Mouse (Mus musculus): ENCODE measurements around the gene Cd70. TPM values are rescaled to one million over a fixed set of nuclear protein-coding genes. Genes with fewer than 3 reads are reported as not detected.

Gene Cd70
- polyA plus RNA-seq, 1 experiment from 2014 or later, result not detected

- Histone ChIP-seq H3K9ac (ENCODE audit: low read depth, low read length) (no peak overlapping the region), H3K27ac (ENCODE audit: low read depth, low read length) (no peak overlapping the region), H3K4me1 (replicated peaks; ENCODE audit: control insufficient read depth, insufficient read depth, low read length) (no peaks in the 10 kb centered on the region), H3K4me2 (replicated peaks; ENCODE audit: low read depth) (no peak overlapping the region), H3K9me3 (ENCODE audit: control insufficient read depth) (no peaks in the 10 kb centered on the region), H3K36me3 (ENCODE audit: control insufficient read depth, insufficient read depth) (no peaks in the 10 kb centered on the region), H3K27me3 (replicated peaks; ENCODE audit: control insufficient read depth, insufficient read depth, low read length) (no peaks in the 10 kb centered on the region), H3K4me3 (ENCODE audit: low read depth, low read length) (no peak overlapping the region)
- no peak for TF ChIP-seq CTCF (IDR thresholded peaks at IDR 0.05; ENCODE audit: low read depth)
- WGBS, result 61% methylated on average over 3 of the region's 3 CpGs
- ATAC-seq, result no peak
Observed at GRCm38 (mm10) chr17:57125853-57126622, 23.5 kb downstream of the Cd70 start.

GRCm38 (mm10) chr17:57124792-57125191, 24.8 kb downstream of the Cd70 start:
- H3K9ac ChIP-seq (ENCODE audit: low read depth, low read length), result no peak overlapping the region
- TF ChIP-seq CTCF (IDR thresholded peaks at IDR 0.05; ENCODE audit: low read depth), result no peak
- H3K27me3 ChIP-seq (replicated peaks; ENCODE audit: control insufficient read depth, insufficient read depth, low read length), result no peaks in the 10 kb centered on the region
- H3K4me2 ChIP-seq (replicated peaks; ENCODE audit: low read depth), result no peak overlapping the region
- H3K36me3 ChIP-seq (ENCODE audit: control insufficient read depth, insufficient read depth), result no peaks in the 10 kb centered on the region
- no peak for ATAC-seq
- no peaks in the 10 kb centered on the region for H3K9me3 ChIP-seq (ENCODE audit: control insufficient read depth)
- H3K4me1 ChIP-seq (replicated peaks; ENCODE audit: control insufficient read depth, insufficient read depth, low read length), result no peaks in the 10 kb centered on the region
- H3K4me3 ChIP-seq (ENCODE audit: low read depth, low read length), result no peak overlapping the region
- 87% methylated on average over 4 of the region's 4 CpGs for WGBS
- no peak overlapping the region for H3K27ac ChIP-seq (ENCODE audit: low read depth, low read length)

GRCm38 (mm10) chr17:57123192-57124118, 26.1 kb downstream of the Cd70 start:
- Histone ChIP-seq H3K9me3 (ENCODE audit: control insufficient read depth) (no peaks in the 10 kb centered on the region), H3K4me3 (ENCODE audit: low read depth, low read length) (no peak overlapping the region), H3K4me2 (replicated peaks; ENCODE audit: low read depth) (no peak overlapping the region), H3K9ac (ENCODE audit: low read depth, low read length) (no peak overlapping the region), H3K36me3 (ENCODE audit: control insufficient read depth, insufficient read depth) (no peaks in the 10 kb centered on the region), H3K4me1 (replicated peaks; ENCODE audit: control insufficient read depth, insufficient read depth, low read length) (no peaks in the 10 kb centered on the region), H3K27me3 (replicated peaks; ENCODE audit: control insufficient read depth, insufficient read depth, low read length) (no peaks in the 10 kb centered on the region), H3K27ac (ENCODE audit: low read depth, low read length) (no peak overlapping the region)
- no peak for TF ChIP-seq CTCF (IDR thresholded peaks at IDR 0.05; ENCODE audit: low read depth)
- ATAC-seq, result no peak
- WGBS, result 88% methylated on average over 11 of the region's 11 CpGs

- H3K4me3 ChIP-seq (ENCODE audit: low read depth, low read length), result no peak overlapping the region
- H3K36me3 ChIP-seq (ENCODE audit: control insufficient read depth, insufficient read depth), result no peaks in the 10 kb centered on the region
- H3K27ac ChIP-seq (ENCODE audit: low read depth, low read length), result no peak overlapping the region
- H3K9me3 ChIP-seq (ENCODE audit: control insufficient read depth), result no peaks in the 10 kb centered on the region
- H3K4me1 ChIP-seq (replicated peaks; ENCODE audit: control insufficient read depth, insufficient read depth, low read length), result no peaks in the 10 kb centered on the region
- no peak overlapping the region for H3K4me2 ChIP-seq (replicated peaks; ENCODE audit: low read depth)
- no peaks in the 10 kb centered on the region for H3K27me3 ChIP-seq (replicated peaks; ENCODE audit: control insufficient read depth, insufficient read depth, low read length)
- H3K9ac ChIP-seq (ENCODE audit: low read depth, low read length), result no peak overlapping the region
- 82% methylated on average over 2 of the region's 2 CpGs for WGBS
- no peak for TF ChIP-seq CTCF (IDR thresholded peaks at IDR 0.05; ENCODE audit: low read depth)
- no peak for ATAC-seq
Observed at GRCm38 (mm10) chr17:57121856-57122255, 27.7 kb downstream of the Cd70 start.

GRCm38 (mm10) chr17:57118524-57119349, 30.8 kb downstream of the Cd70 start:
- H3K36me3 ChIP-seq (ENCODE audit: control insufficient read depth, insufficient read depth), result no peaks in the 10 kb centered on the region
- H3K4me3 ChIP-seq (ENCODE audit: low read depth, low read length), result no peak overlapping the region
- no peak for ATAC-seq
- H3K4me2 ChIP-seq (replicated peaks; ENCODE audit: low read depth), result 0 out of 2 replicates have a peak overlapping the region, but pooled peaks have one; percentile 21
- no peaks in the 10 kb centered on the region for H3K4me1 ChIP-seq (replicated peaks; ENCODE audit: control insufficient read depth, insufficient read depth, low read length)
- H3K27me3 ChIP-seq (replicated peaks; ENCODE audit: control insufficient read depth, insufficient read depth, low read length), result no peaks in the 10 kb centered on the region
- 2% methylated on average over 11 of the region's 11 CpGs for WGBS
- TF ChIP-seq CTCF (IDR thresholded peaks at IDR 0.05; ENCODE audit: low read depth), result no peak
- H3K27ac ChIP-seq (ENCODE audit: low read depth, low read length), result no peak overlapping the region
- H3K9ac ChIP-seq (ENCODE audit: low read depth, low read length), result no peak overlapping the region
- H3K9me3 ChIP-seq (ENCODE audit: control insufficient read depth), result no peaks in the 10 kb centered on the region

All from intestine, postnatal 0 days (tissue).